Mouse (Mus musculus): ENCODE data around the gene Exoc4. TPM values are rescaled to one million over a fixed set of nuclear protein-coding genes. Genes with fewer than 3 reads are reported as not detected.

The Exoc4 gene
- polyA plus RNA-seq, 1 experiment from 2014 or later = 33.1 TPM

GRCm38 (mm10) chr6:33965571-33965970 lies 716.7 kb downstream of the Exoc4 start:
- ATAC-seq (ENCODE audit: insufficient read depth) (no peak), DNase-seq (peak; percentile 60)
- H3K27ac ChIP-seq (ENCODE audit: low read depth) = no peak overlapping the region

GRCm38 (mm10) chr6:33968746-33969145 lies 719.9 kb downstream of the Exoc4 start:
- no peak for TF ChIP-seq CTCF (IDR thresholded peaks at IDR 0.05; ENCODE audit: low read depth)
- Histone ChIP-seq H3K9me3 (ENCODE audit: low read depth, low read length) (no peaks in the 10 kb centered on the region), H3K27ac (ENCODE audit: low read depth) (no peak overlapping the region), H3K4me1 (ENCODE audit: insufficient read depth) (no peaks in the 10 kb centered on the region; the same call in 1 of the 2 replicates), H3K9ac (no peak overlapping the region), H3K4me2 (no peak overlapping the region), H3K36me3 (ENCODE audit: insufficient read depth) (no peaks in the 10 kb centered on the region), H3K4me3 (ENCODE audit: low read depth, low read length) (no peak overlapping the region), H3K27me3 (ENCODE audit: insufficient read depth, low read length) (no peaks in the 10 kb centered on the region)
- WGBS = 66% methylated on average over 2 of the region's 2 CpGs
- DNase-seq (no peak), ATAC-seq (ENCODE audit: insufficient read depth) (no peak)

More at GRCm38 (mm10) chr6:33965571-33965970, 716.7 kb downstream of the Exoc4 start:
- H3K9ac ChIP-seq = no peak overlapping the region
- H3K4me2 ChIP-seq = no peak overlapping the region
- WGBS = 7% methylated on average over 2 of the region's 2 CpGs
- no peak for TF ChIP-seq CTCF (IDR thresholded peaks at IDR 0.05; ENCODE audit: low read depth)
- no peaks in the 10 kb centered on the region for H3K27me3 ChIP-seq (ENCODE audit: insufficient read depth, low read length)
- no peaks in the 10 kb centered on the region for H3K36me3 ChIP-seq (ENCODE audit: insufficient read depth)
- H3K4me1 ChIP-seq (ENCODE audit: insufficient read depth) = no peaks in the 10 kb centered on the region; the same call in 1 of the 2 replicates
- H3K9me3 ChIP-seq (ENCODE audit: low read depth, low read length) = no peaks in the 10 kb centered on the region
- H3K4me3 ChIP-seq (ENCODE audit: low read depth, low read length) = no peak overlapping the region

GRCm38 (mm10) chr6:33972801-33973200 lies 723.9 kb downstream of the Exoc4 start:
- no peak overlapping the region for H3K27ac ChIP-seq (ENCODE audit: low read depth)
- ATAC-seq (ENCODE audit: insufficient read depth) (no peak), DNase-seq (no peak)
- H3K4me3 ChIP-seq (ENCODE audit: low read depth, low read length) = no peak overlapping the region
- no peaks in the 10 kb centered on the region; the same call in 1 of the 2 replicates for H3K4me1 ChIP-seq (ENCODE audit: insufficient read depth)
- no peak overlapping the region; the same call in 1 of the 2 replicates for H3K9ac ChIP-seq
- H3K9me3 ChIP-seq (ENCODE audit: low read depth, low read length) = no peaks in the 10 kb centered on the region
- TF ChIP-seq CTCF (IDR thresholded peaks at IDR 0.05; ENCODE audit: low read depth) = no peak
- no peak overlapping the region for H3K4me2 ChIP-seq
- no peaks in the 10 kb centered on the region for H3K27me3 ChIP-seq (ENCODE audit: insufficient read depth, low read length)
- WGBS = 82% methylated on average over 5 of the region's 5 CpGs
- H3K36me3 ChIP-seq (ENCODE audit: insufficient read depth) = no peaks in the 10 kb centered on the region

DNA sequence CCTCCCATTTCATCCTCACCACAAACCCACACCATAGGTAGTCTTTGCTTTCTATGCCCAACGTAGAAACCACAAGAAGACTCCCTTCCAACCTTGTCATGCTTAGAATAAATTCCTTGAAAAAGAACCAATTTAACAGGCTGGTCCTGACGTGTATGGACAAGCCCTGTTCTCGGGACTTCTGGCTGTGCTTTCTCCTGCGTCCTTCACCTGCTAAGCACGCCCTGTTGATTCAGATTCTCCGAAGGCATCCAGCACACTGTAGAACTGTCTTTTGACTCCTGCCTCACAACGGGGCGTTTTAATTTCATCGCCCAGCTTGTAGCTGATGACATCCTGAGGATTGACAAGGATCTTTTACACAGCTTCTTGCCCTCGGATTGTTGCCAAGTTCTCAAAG lies 727.7 kb downstream of the Exoc4 start:
- ATAC-seq (ENCODE audit: insufficient read depth) (no peak), DNase-seq (no peak)
- Histone ChIP-seq H3K36me3 (ENCODE audit: insufficient read depth) (no peaks in the 10 kb centered on the region), H3K4me3 (ENCODE audit: low read depth, low read length) (no peak overlapping the region), H3K9ac (no peak overlapping the region), H3K4me1 (ENCODE audit: insufficient read depth) (no peaks in the 10 kb centered on the region), H3K9me3 (ENCODE audit: low read depth, low read length) (no peaks in the 10 kb centered on the region), H3K4me2 (no peak overlapping the region), H3K27me3 (ENCODE audit: insufficient read depth, low read length) (no peaks in the 10 kb centered on the region), H3K27ac (ENCODE audit: low read depth) (no peak overlapping the region)
- no peak for TF ChIP-seq CTCF (IDR thresholded peaks at IDR 0.05; ENCODE audit: low read depth)
- 80% methylated on average over 10 of the region's 10 CpGs for WGBS

- no peak for DNase-seq
- H3K4me1 ChIP-seq (ENCODE audit: insufficient read depth) = no peaks in the 10 kb centered on the region
- no peak overlapping the region for H3K4me3 ChIP-seq (ENCODE audit: low read depth, low read length)
- ATAC-seq (ENCODE audit: insufficient read depth) = no peak
- no peaks in the 10 kb centered on the region for H3K9me3 ChIP-seq (ENCODE audit: low read depth, low read length)
- H3K27me3 ChIP-seq (ENCODE audit: insufficient read depth, low read length) = no peaks in the 10 kb centered on the region
- no peak overlapping the region for H3K9ac ChIP-seq
- no peak overlapping the region for H3K4me2 ChIP-seq
- H3K36me3 ChIP-seq (ENCODE audit: insufficient read depth) = no peaks in the 10 kb centered on the region
- WGBS = 76% methylated on average over 4 of the region's 4 CpGs
- no peak for TF ChIP-seq CTCF (IDR thresholded peaks at IDR 0.05; ENCODE audit: low read depth)
- H3K27ac ChIP-seq (ENCODE audit: low read depth) = no peak overlapping the region
These were observed 728.6 kb downstream of the Exoc4 start for GRCm38 (mm10) chr6:33977448-33977847.

DNA sequence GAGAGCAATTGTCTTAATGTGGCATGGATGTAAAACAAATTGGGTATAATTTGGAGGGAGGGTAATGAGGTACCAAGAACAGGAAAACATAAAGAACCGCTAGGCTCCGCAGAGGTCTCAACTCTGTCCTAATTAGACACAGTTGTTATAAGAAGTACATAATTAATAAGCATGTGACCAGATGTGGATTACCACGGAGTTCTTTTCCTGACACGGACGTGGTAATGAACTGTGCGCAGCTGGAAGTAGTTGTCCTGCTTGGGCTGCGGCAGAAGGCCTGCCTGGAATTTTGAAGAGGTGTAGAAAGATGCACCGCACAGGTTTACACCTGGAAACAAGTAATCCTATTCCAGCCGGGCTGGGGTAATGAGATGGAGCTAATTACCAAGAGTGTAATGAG lies 729.0 kb downstream of the Exoc4 start:
- Histone ChIP-seq H3K27ac (ENCODE audit: low read depth) (no peak overlapping the region), H3K9ac (no peak overlapping the region), H3K4me3 (ENCODE audit: low read depth, low read length) (no peak overlapping the region), H3K4me1 (ENCODE audit: insufficient read depth) (no peaks in the 10 kb centered on the region), H3K4me2 (no peak overlapping the region), H3K27me3 (ENCODE audit: insufficient read depth, low read length) (no peaks in the 10 kb centered on the region), H3K36me3 (ENCODE audit: insufficient read depth) (no peaks in the 10 kb centered on the region), H3K9me3 (ENCODE audit: low read depth, low read length) (no peaks in the 10 kb centered on the region)
- TF ChIP-seq CTCF (IDR thresholded peaks at IDR 0.05; ENCODE audit: low read depth) = no peak
- no peak for ATAC-seq (ENCODE audit: insufficient read depth)
- DNase-seq = no peak
- 75% methylated on average over 9 of the region's 9 CpGs for WGBS

- Histone ChIP-seq H3K27ac (ENCODE audit: low read depth) (no peak overlapping the region), H3K9ac (no peak overlapping the region), H3K4me2 (no peak overlapping the region), H3K27me3 (ENCODE audit: insufficient read depth, low read length) (no peaks in the 10 kb centered on the region), H3K36me3 (ENCODE audit: insufficient read depth) (no peaks in the 10 kb centered on the region), H3K9me3 (ENCODE audit: low read depth, low read length) (no peaks in the 10 kb centered on the region), H3K4me1 (ENCODE audit: insufficient read depth) (no peaks in the 10 kb centered on the region), H3K4me3 (ENCODE audit: low read depth, low read length) (no peak overlapping the region)
- WGBS = 65% methylated on average over 9 of the region's 9 CpGs
- DNase-seq (peak; percentile 10), ATAC-seq (ENCODE audit: insufficient read depth) (no peak)
- TF ChIP-seq CTCF (IDR thresholded peaks at IDR 0.05; ENCODE audit: low read depth) = no peak
These were observed 733.8 kb downstream of the Exoc4 start for GRCm38 (mm10) chr6:33982709-33983108.

GRCm38 (mm10) chr6:33987132-33987531 lies 738.2 kb downstream of the Exoc4 start:
- H3K4me2 ChIP-seq = no peak overlapping the region
- DNase-seq = no peak
- no peaks in the 10 kb centered on the region for H3K9me3 ChIP-seq (ENCODE audit: low read depth, low read length)
- ATAC-seq (ENCODE audit: insufficient read depth) = no peak
- H3K27ac ChIP-seq (ENCODE audit: low read depth) = no peak overlapping the region
- no peak for TF ChIP-seq CTCF (IDR thresholded peaks at IDR 0.05; ENCODE audit: low read depth)
- no peaks in the 10 kb centered on the region for H3K4me1 ChIP-seq (ENCODE audit: insufficient read depth)
- 74% methylated on average over 5 of the region's 5 CpGs for WGBS
- H3K36me3 ChIP-seq (ENCODE audit: insufficient read depth) = no peaks in the 10 kb centered on the region
- no peaks in the 10 kb centered on the region for H3K27me3 ChIP-seq (ENCODE audit: insufficient read depth, low read length)
- no peak overlapping the region for H3K4me3 ChIP-seq (ENCODE audit: low read depth, low read length)
- H3K9ac ChIP-seq = no peak overlapping the region

Measured in lung, embryonic 14.5 days (tissue).